Mouse (Mus musculus) monocyte, adult 5-6 weeks (primary cell): Measurements from ENCODE around the gene Unc80. TPM values are rescaled to one million over a fixed set of nuclear protein-coding genes. Genes with fewer than 3 reads are reported as not detected.

Experiments used
- ATAC-seq: fragments of 153-309, 156-312 bp; replicated peaks from 2 replicates; pipeline ENCODE4 v1.8.0; 2017; ENCODE audit warnings: mild to moderate bottlenecking; ENCODE audit not compliant: low TSS enrichment, insufficient number of reproducible peaks, severe bottlenecking, poor library complexity, low FRiP score
- total RNA-seq: library from RNA; stranded (forward); fragments of 200-1000, 200-491, 200-594 nt; gene quantifications from 3 replicates; pipeline ENCODE4 v1.2.3, GENCODE M21; 2017

Unc80 gene
- 0.11 TPM in 1 of 3 replicates, not detected in the others for total RNA-seq

DNA sequence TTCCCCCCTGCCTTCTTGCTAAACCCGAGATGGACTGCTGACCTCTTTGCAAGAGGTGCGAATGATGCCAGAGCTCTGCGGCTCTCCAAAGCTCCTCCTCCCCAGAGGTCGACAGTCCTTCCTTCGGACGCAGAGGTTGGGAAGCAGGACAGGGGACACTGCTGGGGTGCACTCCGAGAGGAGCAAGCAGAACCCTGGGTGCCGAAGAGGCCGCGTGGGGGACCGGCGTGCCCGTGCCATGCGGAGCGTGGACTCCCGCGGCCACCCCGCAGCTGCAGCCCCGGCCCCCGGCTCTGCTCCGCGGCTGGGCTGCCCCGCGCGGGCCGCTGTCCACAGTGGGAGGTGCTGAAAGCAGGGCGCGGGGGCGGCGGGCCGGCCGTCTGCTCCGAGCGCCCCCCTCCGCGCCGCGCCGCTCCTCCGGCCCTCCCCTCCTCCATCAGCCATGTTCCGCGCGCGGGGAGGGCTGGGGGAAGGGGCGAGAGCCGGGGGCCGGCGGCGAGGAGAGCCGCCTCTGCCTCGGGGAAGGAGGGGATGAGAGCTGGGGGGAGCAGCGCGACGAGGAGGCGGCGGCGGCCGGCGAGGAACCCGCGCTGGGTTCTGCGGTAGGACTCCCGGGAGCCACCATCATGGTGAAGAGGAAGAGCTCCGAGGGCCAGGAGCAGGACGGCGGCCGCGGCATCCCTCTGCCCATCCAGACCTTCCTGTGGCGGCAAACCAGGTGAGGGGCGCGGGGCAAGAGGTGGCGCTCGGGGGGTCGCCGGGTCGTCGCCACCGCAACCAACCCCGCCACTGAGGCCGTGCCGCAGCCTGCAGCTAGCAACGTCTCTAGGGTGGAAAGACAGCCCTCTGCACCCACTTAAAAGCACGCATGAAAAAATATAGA, at the start of gene Unc80:
Unc80 (plus strand) TSS at position 547 of the 883 bp plus-strand sequence.
- no peak for ATAC-seq

DNA sequence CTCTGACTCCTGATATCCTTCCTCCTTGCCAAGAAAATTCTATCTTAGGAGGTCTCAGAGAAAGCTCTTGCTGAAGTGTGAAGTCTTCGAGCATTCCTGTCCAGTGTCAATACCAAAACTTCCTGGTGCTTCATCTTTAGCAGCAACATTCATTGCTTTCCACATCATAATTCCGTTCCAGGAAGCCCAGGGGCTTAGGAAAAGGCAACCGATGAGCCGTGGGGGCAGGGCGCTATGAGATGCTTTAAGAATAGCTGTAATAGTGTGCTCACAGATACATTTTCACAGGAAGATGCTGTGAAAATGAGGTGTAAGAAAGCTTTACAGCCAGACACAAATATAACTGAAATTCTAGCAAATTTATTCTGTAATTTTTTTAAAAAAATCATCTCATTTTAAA, 42.1 kb upstream of the Unc80 start:
- no peak for ATAC-seq

DNA sequence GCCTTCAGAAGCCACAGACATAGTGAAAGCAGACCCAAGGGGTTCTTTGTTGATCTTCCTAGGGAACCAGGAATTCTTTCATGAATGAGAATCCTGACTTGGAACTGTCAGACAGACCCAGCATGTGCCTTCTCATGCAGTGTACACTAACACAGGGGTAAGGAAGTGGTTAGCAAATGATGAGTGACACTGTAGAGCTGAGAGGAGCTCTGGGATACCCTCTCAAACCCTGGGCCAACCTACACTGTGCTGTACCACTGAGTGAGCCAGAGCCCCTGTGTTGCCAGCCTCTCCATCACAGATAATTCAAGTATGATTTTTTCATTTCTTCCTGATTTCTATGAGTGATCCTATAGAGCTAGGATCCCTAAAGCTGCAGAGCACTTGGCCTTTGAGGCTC, 37.2 kb upstream of the Unc80 start:
- no peak for ATAC-seq

DNA sequence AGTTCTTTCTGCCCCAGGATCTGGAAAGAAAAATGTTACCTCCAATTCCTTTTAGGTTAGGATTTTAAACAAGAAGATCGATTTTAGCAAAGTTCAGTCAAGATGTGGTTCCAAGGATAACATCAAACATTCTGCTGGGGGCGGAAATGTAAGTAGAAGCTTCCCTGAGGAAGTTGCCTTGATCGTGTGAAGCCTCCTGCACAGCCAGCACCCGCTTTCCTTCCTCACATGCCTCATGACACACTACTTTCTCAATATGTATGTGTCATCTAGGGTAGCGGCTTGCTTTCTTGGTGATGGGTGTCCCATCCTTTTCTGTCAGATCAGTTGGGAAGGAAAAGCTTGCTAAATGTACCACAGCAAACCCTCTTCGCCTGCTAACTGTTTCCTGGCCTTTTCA, 36.7 kb upstream of the Unc80 start:
- no peak for ATAC-seq

DNA sequence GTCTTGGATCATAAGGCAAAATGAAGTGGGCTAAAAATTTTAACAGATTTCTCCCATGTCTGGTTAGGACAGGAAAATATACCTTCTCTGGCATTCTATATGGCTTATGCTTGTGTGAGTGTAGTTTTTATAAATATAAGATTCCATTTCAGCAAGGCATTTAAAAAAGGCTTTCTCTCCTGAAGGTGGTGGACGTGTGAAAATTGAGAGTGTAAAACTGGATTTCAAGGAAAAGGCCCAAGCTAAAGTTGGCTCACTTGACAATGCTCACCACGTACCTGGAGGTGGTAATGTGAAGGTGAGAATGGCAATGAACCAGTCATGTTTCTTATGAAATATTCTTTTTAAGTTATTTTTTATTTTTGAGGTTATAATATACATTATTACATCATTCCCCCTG, 30.1 kb upstream of the Unc80 start:
- no peak for ATAC-seq

DNA sequence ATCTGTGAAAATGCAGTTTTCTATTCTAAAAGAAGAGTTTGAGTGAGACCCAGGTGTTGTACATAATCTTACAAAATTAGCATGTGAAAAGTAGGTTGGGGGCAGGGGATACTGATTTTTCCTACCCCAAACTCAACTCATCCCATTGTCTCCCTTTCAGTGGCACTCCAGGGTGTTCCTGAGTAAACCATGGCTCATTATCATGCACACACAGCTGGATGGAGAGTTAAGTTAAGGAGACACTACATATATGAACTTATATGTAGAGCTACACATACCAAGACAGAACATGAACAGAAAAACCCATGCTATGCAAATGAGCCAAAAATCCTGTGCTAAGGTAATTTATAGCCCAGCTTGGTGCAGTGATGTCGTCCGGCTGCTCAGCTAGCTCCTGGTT, 25.2 kb upstream of the Unc80 start:
- ATAC-seq: no peak

DNA sequence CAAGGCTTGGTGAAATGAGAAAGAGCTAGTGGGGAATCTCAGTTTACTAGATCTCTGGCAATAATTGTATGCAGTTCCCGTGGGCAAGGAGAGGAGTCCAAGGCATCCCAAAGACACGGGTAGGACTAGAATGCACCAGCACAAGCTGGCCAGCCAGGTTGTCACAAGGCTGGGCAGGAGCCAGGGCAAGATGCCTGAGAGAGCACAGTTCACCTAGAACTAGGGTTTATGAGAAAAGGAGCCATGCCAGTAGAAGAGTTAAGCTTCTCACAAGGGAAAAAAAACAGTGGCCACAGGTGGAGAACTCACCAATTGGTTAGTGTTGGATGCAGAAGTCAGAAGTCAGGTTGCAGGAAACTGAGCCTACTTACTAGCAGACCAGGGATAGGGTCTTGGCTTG, 18.7 kb upstream of the Unc80 start:
- no peak for ATAC-seq

DNA sequence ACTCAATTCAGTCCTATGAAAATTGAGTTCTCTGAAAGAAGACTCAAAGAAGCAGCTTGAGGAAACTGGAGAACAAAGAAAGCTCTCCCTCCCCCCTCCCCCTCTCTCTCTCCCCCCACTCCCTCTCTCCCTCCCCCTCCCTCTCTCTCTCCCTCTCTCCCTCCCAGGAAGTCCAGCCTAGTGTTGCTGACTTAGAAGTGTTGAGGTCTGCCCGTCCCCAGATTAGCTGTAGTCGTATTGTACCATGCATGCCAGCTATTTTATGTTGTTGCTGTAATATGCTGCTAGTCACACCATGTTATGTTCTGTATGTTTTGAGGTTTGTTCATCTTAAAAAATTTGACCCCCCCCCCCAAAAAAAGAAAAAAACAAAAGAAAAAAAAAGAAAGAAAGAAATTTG, 11.6 kb upstream of the Unc80 start:
- ATAC-seq: no peak

DNA sequence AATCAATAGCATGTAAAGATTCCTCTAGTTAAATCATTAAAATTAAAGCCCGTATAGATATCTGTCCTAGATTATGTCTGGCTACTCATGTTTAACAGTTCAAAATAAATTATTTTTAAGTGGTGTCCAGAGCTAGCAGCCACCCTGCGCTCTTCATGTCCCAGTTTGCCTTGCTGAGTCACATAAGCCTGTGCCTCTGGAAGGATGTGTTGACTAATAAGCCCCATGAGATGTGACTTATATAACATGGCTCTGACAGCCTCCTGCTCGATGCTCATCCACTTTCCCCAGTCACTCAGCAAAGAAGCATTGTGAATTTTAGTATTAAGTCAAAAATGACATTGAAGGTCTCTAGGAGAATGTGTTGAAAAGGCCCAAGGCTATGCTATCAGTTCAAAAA, 10.4 kb upstream of the Unc80 start:
- no peak for ATAC-seq

DNA sequence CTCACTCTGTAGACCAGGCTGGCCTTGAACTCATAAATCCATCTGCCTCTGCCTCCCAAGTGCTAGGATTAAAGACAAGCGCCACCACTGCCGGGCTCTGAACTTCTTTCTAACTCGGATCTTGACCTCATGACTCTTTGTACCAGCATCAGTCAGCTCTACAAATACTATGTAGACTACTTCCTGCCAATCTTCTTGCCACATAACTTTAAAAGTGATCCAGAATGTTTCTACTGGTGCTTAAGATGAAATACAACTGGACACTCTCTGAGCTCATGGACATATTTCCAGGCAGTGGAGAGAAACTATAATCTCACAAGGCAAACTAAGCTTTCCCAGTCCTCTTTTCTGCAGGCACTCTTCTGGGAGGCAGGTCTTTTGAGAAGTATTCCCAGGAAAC, 8.8 kb upstream of the Unc80 start:
- no peak for ATAC-seq

DNA sequence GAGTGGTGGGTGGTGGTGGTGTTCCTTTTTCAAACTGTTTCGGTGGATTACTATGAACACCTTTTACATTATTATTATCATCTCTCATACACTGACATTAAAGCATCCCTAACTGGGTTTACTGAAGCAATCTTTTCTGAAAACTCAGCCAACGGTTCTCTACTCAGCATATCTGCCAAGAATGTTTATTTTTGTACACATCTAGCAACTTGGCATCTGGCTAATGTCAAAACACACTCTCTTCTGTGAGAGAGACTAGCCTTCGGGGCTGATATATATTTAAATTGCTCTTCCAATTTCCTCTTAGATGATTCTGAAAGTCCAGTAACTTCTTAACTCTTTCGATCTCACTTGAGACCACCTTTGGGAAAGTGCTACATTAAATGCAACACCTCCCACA, 7.3 kb upstream of the Unc80 start:
- ATAC-seq: no peak

DNA sequence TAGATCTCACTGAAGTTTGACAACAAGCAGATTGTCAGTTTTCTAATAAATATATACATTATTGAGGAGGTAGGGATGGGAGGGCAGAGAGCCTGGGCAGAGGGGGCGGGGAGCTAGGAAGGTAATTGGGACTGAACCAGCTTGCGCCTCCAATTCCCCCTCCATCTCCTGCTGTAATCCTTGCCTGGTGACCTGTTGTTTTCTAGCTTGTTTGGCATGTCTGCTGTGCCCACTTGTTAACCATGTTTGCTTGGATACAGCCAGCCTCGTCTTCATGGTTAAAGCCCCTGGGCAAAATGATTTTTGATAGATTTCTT, 495 bp downstream of the Unc80 start:
- ATAC-seq: no peak

DNA sequence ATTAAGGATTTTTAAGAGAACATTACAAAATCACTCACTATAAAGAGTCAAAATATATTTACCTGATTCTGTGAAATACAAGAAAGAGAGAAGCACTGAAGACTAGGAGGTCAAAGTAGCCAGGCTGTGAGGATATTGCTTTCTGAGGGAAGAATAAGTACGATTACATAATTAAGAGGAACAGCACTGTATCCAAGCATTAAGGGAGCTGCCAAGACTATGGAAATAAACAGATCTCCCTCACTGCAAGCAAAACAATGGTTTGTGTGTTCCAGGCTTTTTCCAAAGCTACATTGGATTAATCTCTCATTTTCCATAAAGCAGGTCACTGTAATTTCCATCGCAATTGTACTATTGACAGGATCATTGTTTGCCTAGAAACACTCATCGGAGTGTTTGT, 14.6 kb downstream of the Unc80 start:
- no peak for ATAC-seq

DNA sequence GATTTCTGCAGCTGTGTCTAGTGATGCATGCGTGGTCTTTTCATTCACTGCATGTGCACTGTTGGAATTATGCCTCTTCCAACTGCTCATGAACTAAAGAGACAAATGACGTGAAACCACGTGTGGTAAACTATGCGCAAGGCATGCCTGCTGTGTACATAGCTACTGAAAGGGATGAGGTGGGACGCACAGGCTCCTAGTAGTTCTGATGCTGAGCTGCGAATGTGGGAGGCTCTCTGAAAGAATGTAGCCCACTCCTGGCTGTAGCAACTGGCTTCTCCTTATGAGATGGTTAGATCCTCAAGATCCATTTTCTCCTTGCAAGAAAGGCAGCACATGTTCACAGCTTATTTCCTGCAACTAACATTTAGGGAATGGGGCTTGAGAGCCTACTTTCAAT, 24.9 kb downstream of the Unc80 start:
- no peak for ATAC-seq

DNA sequence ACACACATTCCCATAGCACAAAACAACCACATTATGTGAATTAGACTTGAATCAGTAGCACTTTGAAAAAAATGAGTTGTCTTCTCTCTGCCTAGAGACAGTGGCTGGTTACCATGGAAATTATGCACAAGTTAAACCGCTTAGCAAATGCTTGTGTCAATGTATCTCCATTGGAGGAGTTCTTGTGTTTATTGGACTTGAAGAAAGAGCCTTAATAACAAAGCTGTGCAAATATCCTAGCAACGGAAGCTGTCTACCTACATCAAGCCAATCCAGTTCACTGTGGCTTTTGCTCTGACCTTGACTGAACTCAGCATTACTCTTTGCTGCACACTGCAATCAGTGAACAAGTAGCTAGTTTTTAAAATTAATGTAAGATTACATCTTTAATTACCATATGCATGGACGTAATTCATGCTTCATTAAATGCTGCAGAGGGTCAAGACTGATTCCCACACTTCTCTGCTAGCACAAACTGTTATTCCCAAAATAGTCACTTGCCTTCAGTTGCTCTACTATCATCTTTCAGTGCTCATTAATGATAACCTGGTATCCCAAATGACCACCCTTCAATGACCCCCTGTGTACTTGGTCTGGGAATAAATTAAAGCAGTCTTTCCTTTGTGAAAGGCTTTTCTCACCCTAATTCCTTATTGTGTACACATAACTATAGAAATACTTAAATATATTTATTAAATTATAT, 27.3 kb downstream of the Unc80 start:
- ATAC-seq: no peak

DNA sequence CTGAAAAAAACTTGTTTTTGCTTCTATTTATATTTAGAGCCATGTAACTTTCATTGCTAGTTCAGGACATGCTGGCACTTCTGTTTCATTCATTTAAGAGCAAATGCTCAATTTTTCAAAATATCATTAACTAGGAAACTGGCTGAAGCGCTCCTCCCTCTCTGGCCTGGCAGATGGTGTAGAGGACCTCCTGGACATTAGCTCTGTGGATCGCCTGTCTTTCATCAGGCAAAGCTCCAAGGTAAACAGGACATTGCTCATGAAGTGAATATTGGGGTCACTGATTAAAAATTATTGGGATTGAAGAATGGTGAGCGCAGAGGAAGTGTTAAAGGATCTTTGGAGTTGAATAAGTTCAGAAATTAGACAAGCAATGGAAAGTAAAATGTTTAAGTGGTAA, 82.6 kb downstream of the Unc80 start:
- no peak for ATAC-seq

DNA sequence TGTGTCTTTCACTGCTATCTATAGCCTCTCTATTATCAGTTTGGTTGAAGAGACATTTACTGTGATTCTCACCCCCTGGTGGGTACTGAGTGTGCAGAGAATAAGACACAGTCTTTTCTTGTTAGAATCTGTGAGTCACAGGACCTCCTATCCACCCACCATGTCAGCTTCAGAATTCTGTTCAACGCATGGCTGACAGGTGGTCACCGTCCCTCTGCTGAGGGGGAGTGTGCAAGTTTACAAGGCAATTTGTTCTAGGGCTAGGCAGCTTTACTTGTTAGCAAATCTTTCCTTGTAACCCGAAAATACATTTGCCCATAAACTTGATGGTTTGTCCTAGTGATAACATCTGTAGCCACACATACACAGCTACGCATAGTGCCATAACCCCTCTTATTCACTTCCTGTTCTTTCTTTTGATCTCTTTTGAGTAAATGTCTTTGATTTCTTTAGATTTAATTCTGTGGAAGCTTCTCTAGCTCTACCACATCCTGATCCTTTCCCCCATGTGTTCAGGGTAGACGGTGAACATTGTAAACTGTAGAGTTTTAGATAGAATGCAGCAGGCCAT, 84.3 kb downstream of the Unc80 start:
- no peak for ATAC-seq

DNA sequence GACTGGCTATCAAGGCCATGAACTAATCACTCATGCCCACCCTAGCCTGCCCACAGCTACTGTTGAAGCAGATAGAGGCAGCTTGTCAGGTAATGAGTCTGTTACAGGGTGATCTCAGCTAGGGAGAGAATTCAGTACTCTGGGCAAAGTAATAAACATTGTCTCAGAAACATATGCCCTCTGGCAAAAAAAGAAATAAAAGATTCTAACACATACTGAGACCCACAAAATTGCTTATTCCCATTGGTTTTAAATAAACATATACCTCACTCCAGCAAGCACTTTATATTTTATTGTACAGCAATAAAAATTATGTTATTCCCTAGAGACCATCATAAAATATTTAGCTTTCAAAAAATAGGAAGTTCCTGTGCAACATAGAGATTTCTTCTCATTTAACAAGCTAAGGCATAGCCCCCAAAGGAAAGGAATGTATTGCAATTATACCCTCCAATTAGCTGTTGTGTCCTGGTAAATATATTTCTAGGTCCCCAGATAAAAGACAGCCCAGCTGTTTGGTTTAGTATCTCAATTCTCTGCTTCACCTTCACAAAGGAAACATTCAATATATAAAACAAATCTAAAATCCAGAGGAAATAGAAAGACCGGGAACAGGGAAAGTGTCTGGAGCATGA, 93.6 kb downstream of the Unc80 start:
- no peak for ATAC-seq

DNA sequence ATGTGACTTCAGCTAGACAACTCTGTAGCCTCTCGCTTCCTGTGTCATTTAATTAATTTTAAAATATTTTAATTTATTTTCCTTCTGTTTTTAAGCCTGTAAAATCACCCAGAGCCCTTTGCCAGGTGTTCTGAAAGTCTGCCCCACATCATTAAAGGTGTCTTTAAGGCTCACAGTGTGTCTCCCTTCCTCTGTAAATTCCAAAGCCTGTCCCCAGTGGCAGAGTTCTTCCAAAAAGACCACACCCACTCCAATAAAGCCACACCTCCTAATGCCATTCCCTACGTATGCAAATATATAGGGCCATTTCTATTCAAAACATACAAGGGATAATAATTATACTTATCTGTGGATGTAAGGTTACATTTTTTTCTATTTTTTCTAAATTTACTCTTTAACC, 94.2 kb downstream of the Unc80 start:
- no peak for ATAC-seq

DNA sequence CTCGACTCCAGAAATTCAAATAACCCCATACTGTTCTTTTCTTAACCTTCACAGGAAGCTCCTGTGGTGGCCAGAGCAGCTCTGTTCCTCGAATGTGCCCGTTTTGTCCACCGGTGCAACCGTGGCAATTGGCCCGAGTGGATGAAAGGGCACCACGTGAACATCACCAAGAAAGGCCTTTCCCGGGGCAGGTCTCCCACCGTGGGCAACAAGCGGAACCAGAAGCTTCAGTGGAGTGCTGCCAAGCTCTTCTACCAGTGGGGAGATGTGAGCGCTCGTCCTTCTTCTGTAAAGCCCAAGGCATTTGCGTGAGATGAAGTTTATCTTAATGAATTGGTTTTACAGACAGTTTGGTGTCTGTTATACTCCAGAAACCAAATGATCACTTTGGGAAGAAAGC, 101.6 kb downstream of the Unc80 start:
- ATAC-seq: no peak
